Mouse (Mus musculus) lung, embryonic 14.5 days (tissue): Measurements from ENCODE around the gene Cux2. TPM values are rescaled to one million over a fixed set of nuclear protein-coding genes. Genes with fewer than 3 reads are reported as not detected.
A peak's percentile ranks its signal among the peaks of the same experiment; 100 is the strongest.

ENCODE experiments used
- ATAC-seq: fragments of 200-750 bp; cut with Nextera tagmentation; 2 replicates; pipeline ENCODE4 v1.8.0; 2017; ENCODE audit warnings: mild to moderate bottlenecking, moderate TSS enrichment, moderate library complexity; ENCODE audit not compliant: insufficient read depth
- DNase-seq: peaks from one replicate; pipeline ENCODE4 v3.0.0-alpha.2; 2015
- H3K27ac ChIP-seq: fragments of 300-500 bp; sonication (generic); 2 replicates; pipeline ENCODE4 v1.5.1; 2014; ENCODE audit warnings: low read depth, mild to moderate bottlenecking, moderate library complexity
- H3K27me3 ChIP-seq: fragments of 300-500 bp; sonication (generic); 2 replicates; pipeline ENCODE4 v1.6.1; 2014; ENCODE audit warnings: low read length, control low read depth; ENCODE audit not compliant: insufficient read depth
- H3K36me3 ChIP-seq: fragments of 300-500 bp; sonication (generic); 2 replicates; pipeline ENCODE4 v1.6.1; 2014; ENCODE audit warnings: control low read depth; ENCODE audit not compliant: insufficient read depth
- H3K4me1 ChIP-seq: fragments of 300-500 bp; sonication (generic); 2 replicates; pipeline ENCODE4 v1.6.1; 2014; ENCODE audit warnings: antibody characterized with exemption, control low read depth; ENCODE audit not compliant: insufficient read depth
- H3K4me2 ChIP-seq: fragments of 300-500 bp; sonication (generic); 2 replicates; pipeline ENCODE4 v1.6.1; 2014; ENCODE audit warnings: mild to moderate bottlenecking
- H3K4me3 ChIP-seq: fragments of 300-500 bp; sonication (generic); 2 replicates; pipeline ENCODE4 v1.5.1; 2014; ENCODE audit warnings: low read depth, low read length
- H3K9ac ChIP-seq: fragments of 300-500 bp; sonication (generic); 2 replicates; pipeline ENCODE4 v1.6.1; 2014
- H3K9me3 ChIP-seq: fragments of 300-500 bp; sonication (generic); 2 replicates; pipeline ENCODE4 v1.6.1; 2016; ENCODE audit warnings: low read depth, low read length, control low read depth
- CTCF ChIP-seq: IDR thresholded peaks from 2 replicates; pipeline ENCODE4 v1.5.1; 2016; ENCODE audit warnings: antibody characterized with exemption, low read depth
- WGBS: fragments of 180-500 bp; shearing (Covaris S2); extraction: QIAGEN DNeasy Blood & Tissue Kit; methylation state at CpG from one replicate; pipeline ENCODE4 v1.1.7; 2014; 5-methylcytosine and 5-hydroxymethylcytosine counted together
- polyA plus RNA-seq: library from polyadenylated mRNA; unstranded; fragments of >200 nt; fragmentation: Nextera tagmentation; extraction: Ambion mirVana; gene quantifications from 2 replicates; pipeline ENCODE4 v1.2.1, GENCODE M21; 2014

The Cux2 gene
- polyA plus RNA-seq, 1 experiment from 2014 or later, result 4.0 TPM

DNA sequence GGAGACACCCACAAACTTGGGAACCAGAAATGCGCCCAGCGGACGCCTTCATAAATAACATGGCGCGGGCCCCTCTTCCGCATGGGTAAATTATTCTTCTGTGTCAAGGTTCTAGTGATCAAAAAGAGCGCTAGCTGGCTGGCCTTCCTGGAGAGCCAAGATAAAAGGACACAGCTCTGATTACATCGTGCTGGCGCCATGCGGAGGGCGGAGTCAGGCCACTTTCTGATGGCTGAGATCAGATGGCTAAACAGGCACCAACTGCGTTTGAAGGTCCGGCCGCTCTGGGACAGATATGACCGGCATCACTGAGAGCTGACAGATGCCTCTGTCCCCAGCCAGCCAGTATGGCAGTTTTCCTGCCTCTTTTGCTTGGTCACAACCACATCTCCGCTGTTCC, 83.0 kb downstream of the Cux2 start:
- Histone ChIP-seq H3K27me3 (no peaks in the 10 kb centered on the region), H3K4me1 (peaks cover 14% of the 10 kb centered on the region), H3K27ac (no peak overlapping the region), H3K9me3 (no peaks in the 10 kb centered on the region), H3K9ac (no peak overlapping the region), H3K4me3 (no peak overlapping the region), H3K4me2 (peak overlapping the region; percentile 34), H3K36me3 (no peaks in the 10 kb centered on the region)
- no peak for TF ChIP-seq CTCF
- no peak for ATAC-seq
- peak; percentile 72 for DNase-seq
- WGBS, result 20% methylated on average over 16 of the region's 16 CpGs

DNA sequence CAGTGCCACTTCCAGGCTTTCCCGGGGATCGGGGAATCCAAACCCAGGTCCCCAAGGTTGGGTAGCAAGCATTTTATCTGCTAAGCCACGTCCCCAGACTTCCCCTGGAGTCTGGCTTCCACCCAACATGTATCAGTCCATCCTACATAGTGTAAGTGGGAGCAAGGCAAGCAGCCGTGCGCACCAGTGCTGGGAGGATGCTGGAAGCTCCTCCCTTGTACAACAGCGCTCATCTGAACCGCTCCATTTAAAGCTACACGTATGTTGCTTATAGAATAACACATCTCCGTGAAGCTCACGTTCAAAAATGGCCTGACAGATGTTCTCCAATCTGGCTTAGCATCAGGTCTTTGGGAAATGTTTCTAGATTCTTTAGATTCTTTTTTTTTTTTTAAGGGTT, 86.9 kb downstream of the Cux2 start:
- Histone ChIP-seq H3K9ac (no peak overlapping the region), H3K9me3 (no peaks in the 10 kb centered on the region), H3K4me3 (no peak overlapping the region), H3K27ac (no peak overlapping the region), H3K27me3 (no peaks in the 10 kb centered on the region), H3K4me1 (peaks cover 22% of the 10 kb centered on the region), H3K36me3 (no peaks in the 10 kb centered on the region), H3K4me2 (no peak overlapping the region)
- no peak for TF ChIP-seq CTCF
- DNase-seq, result no peak
- WGBS, result 72% methylated on average over 10 of the region's 10 CpGs
- ATAC-seq, result no peak

DNA sequence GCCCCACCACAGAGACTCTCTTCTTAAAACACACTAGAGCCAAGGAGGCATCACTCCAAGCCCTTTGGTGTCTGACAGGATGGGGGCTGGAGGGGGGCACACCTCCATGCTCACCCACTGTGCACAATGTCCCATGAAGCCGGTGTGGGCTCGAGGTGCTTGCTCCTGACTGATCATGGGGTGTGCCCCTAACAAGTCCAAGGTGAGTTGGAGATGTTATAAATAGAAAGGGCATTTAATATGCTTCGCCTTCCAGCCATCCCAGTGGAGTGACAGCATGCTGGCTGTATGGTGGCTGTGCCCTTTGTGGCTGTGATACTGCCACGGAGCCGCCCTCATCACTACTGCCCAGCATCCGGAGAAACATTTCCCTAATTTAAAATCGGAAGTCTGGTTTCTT, 87.5 kb downstream of the Cux2 start:
- no peaks in the 10 kb centered on the region for H3K36me3 ChIP-seq
- no peak overlapping the region for H3K4me2 ChIP-seq
- peaks cover 22% of the 10 kb centered on the region for H3K4me1 ChIP-seq
- H3K9ac ChIP-seq, result no peak overlapping the region
- ATAC-seq (no peak), DNase-seq (no peak)
- no peak for TF ChIP-seq CTCF
- WGBS, result 85% methylated on average over 7 of the region's 7 CpGs
- no peak overlapping the region for H3K27ac ChIP-seq
- H3K9me3 ChIP-seq, result no peaks in the 10 kb centered on the region
- H3K27me3 ChIP-seq, result no peaks in the 10 kb centered on the region
- H3K4me3 ChIP-seq, result no peak overlapping the region

DNA sequence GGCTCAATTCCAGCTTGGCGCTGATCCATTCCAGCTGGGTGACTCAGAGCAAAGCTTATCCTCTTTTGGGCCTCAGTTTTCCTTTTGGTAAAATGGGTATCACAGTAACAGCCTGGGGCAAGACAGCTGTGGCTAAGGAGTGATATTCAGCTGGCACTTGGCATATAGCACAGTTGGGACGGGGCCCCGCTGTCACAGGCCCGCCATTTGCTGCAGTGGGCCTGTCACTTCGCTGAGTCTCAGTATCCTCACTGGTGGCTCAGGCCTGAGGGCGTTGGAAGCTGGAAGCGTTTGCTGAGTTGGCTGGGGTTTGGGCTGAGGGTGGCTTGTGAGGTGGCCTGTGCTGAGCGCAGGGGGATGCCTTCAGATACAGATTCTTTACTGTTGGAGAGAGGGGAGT, 88.6 kb downstream of the Cux2 start:
- Histone ChIP-seq H3K4me2 (no peak overlapping the region), H3K4me3 (no peak overlapping the region), H3K27me3 (no peaks in the 10 kb centered on the region), H3K4me1 (peaks cover 13% of the 10 kb centered on the region; the same call in 1 of the 2 replicates), H3K9me3 (no peaks in the 10 kb centered on the region), H3K27ac (no peak overlapping the region), H3K9ac (no peak overlapping the region), H3K36me3 (no peaks in the 10 kb centered on the region)
- no peak for TF ChIP-seq CTCF
- DNase-seq, result peak; percentile 52
- 66% methylated on average over 8 of the region's 8 CpGs for WGBS
- ATAC-seq, result no peak

DNA sequence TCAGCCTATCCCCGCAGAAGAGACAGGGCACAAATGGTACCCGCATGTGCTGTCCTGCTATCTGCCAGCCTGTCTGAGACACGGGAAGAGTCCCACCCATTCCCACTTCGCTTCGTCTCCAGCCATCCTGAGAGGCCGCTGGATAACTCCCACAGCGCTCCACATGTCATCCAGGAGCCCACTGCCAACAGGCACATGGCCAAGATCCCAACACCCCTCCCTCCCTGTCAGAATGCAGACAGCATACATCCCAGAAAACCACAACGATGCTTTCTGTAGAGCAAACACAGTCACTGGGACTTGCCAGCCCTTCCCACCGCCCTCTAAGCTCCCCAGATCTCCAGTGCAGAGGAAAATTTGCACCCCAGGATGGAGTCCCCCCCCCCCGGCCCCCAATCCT, 90.2 kb downstream of the Cux2 start:
- no peaks in the 10 kb centered on the region for H3K36me3 ChIP-seq
- no peak overlapping the region for H3K27ac ChIP-seq
- H3K9me3 ChIP-seq, result no peaks in the 10 kb centered on the region
- no peaks in the 10 kb centered on the region for H3K27me3 ChIP-seq
- no peak for TF ChIP-seq CTCF
- no peak overlapping the region for H3K4me2 ChIP-seq
- no peak overlapping the region for H3K4me3 ChIP-seq
- WGBS, result 45% methylated on average over 10 of the region's 10 CpGs
- peak; percentile 60; the same call in 1 of the 2 replicates for ATAC-seq
- H3K4me1 ChIP-seq, result peaks cover 8% of the 10 kb centered on the region; the same call in 1 of the 2 replicates
- H3K9ac ChIP-seq, result no peak overlapping the region
- DNase-seq, result peak; percentile 87

DNA sequence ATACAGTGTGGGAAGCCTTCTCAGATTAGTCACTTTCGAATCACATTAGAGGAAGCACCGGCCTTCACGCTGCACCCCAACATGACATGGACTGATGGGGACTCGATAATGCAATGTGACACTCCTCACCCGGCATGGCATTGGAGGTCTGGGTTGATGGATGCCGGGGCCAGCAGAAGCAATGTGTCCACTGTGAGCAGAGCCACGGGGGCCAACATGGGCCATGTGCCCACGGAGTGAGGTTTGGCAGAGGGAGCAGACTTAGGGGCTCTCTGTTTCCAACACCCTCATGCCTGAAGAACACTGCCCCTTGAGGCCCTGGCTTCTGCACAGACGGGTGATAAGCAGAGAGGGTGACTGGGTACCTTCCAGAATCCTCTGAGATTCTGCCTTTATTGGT, 91.4 kb downstream of the Cux2 start:
- no peak for TF ChIP-seq CTCF
- H3K4me2 ChIP-seq, result no peak overlapping the region
- no peaks in the 10 kb centered on the region for H3K27me3 ChIP-seq
- DNase-seq (no peak), ATAC-seq (no peak)
- H3K27ac ChIP-seq, result no peak overlapping the region
- H3K4me1 ChIP-seq, result peaks cover 8% of the 10 kb centered on the region; the same call in 1 of the 2 replicates
- 48% methylated on average over 9 of the region's 9 CpGs for WGBS
- H3K36me3 ChIP-seq, result no peaks in the 10 kb centered on the region
- no peak overlapping the region for H3K4me3 ChIP-seq
- H3K9me3 ChIP-seq, result no peaks in the 10 kb centered on the region
- no peak overlapping the region for H3K9ac ChIP-seq

DNA sequence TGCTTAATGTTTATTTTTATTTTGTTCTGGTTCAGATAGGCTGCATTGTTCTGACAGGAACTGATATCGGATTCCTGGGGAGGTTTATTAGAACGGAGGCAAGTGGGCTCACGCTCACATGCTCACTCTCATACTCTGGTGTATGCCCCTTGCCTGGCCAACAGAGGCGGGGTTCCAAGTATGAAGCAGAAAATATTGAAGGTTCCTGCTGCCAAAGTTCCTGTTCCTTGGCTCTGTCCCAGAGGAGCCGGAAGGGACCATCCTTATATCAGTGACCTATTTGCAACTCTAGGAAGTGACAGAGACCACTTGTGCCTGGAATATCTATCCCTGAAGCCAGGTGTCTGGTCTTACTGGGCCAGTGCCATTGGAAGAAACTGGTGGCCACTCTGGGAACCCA, 94.1 kb downstream of the Cux2 start:
- Histone ChIP-seq H3K27ac (no peak overlapping the region), H3K4me1 (peaks cover 8% of the 10 kb centered on the region; the same call in 1 of the 2 replicates), H3K9me3 (no peaks in the 10 kb centered on the region), H3K4me3 (no peak overlapping the region), H3K4me2 (no peak overlapping the region), H3K27me3 (no peaks in the 10 kb centered on the region), H3K36me3 (no peaks in the 10 kb centered on the region), H3K9ac (no peak overlapping the region)
- 54% methylated on average over 5 of the region's 5 CpGs for WGBS
- no peak for TF ChIP-seq CTCF
- DNase-seq, result no peak
- ATAC-seq, result no peak

DNA sequence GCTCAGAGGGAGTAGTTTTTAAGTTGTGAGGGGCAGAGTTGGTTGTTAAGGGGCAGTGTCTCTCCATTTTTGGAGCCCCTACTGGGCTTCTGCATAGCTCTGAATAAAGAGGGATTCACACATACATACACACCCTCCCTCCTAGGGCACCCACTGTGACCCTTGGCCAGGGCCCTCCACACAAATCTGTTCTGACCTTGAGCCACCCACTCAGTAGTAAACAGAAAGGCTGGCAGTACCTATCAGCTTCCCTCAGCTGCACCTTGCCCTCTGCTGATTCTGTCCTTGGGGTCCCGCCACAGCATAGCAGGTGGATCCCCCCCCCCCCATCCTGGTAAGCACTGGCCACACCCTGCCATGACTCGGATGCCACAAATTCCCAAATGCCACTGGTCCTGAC, 99.7 kb downstream of the Cux2 start:
- WGBS, result 57% methylated on average over 2 of the region's 2 CpGs
- ATAC-seq, result no peak
- DNase-seq, result no peak
- Histone ChIP-seq H3K4me2 (no peak overlapping the region), H3K4me3 (no peak overlapping the region), H3K9ac (no peak overlapping the region), H3K9me3 (no peaks in the 10 kb centered on the region), H3K4me1 (peaks cover 10% of the 10 kb centered on the region; the same call in 1 of the 2 replicates), H3K36me3 (no peaks in the 10 kb centered on the region), H3K27ac (no peak overlapping the region), H3K27me3 (peaks cover 5% of the 10 kb centered on the region; the same call in 1 of the 2 replicates)
- no peak for TF ChIP-seq CTCF
